Mouse (Mus musculus): ENCODE data around the gene Atp6v1e2.

Gene Atp6v1e2

GRCm38 (mm10) chr17:86965121-86965520, 17.4 kb upstream of the Atp6v1e2 start:
- DNase-seq (ENCODE audit: extremely low read depth, insufficient read length, low spot score) = no peak

GRCm38 (mm10) chr17:86964502-86964901, 16.8 kb upstream of the Atp6v1e2 start:
- peak; percentile 84 for DNase-seq (ENCODE audit: extremely low read depth, insufficient read length, low spot score)

- DNase-seq (ENCODE audit: extremely low read depth, insufficient read length, low spot score) = peak; percentile 31
Measured at GRCm38 (mm10) chr17:86964041-86964440, 16.3 kb upstream of the Atp6v1e2 start.

GRCm38 (mm10) chr17:86963586-86963902, 15.8 kb upstream of the Atp6v1e2 start:
- peak; percentile 53 for DNase-seq (ENCODE audit: extremely low read depth, insufficient read length, low spot score)

- peak; percentile 92 for DNase-seq (ENCODE audit: extremely low read depth, insufficient read length, low spot score)
Measured at GRCm38 (mm10) chr17:86962894-86963585, 15.3 kb upstream of the Atp6v1e2 start, which contains the start of gene Rhoq. Rhoq (plus strand) TSS chr17:86963082.

GRCm38 (mm10) chr17:86962297-86962893, 14.7 kb upstream of the Atp6v1e2 start:
- peak; percentile 88 for DNase-seq (ENCODE audit: extremely low read depth, insufficient read length, low spot score)

GRCm38 (mm10) chr17:86961301-86961841, 13.7 kb upstream of the Atp6v1e2 start:
- DNase-seq (ENCODE audit: extremely low read depth, insufficient read length, low spot score) = peak; percentile 60

GRCm38 (mm10) chr17:86957968-86958367, 10.3 kb upstream of the Atp6v1e2 start:
- DNase-seq (ENCODE audit: extremely low read depth, insufficient read length, low spot score) = no peak

GRCm38 (mm10) chr17:86957239-86957638, 9.5 kb upstream of the Atp6v1e2 start:
- no peak for DNase-seq (ENCODE audit: extremely low read depth, insufficient read length, low spot score)

- no peak for DNase-seq (ENCODE audit: extremely low read depth, insufficient read length, low spot score)
Measured at GRCm38 (mm10) chr17:86948801-86949200, 1.1 kb upstream of the Atp6v1e2 start.

- DNase-seq (ENCODE audit: extremely low read depth, insufficient read length, low spot score) = peak; percentile 40
Measured at GRCm38 (mm10) chr17:86946078-86946477, 1.6 kb downstream of the Atp6v1e2 start.

- no peak for DNase-seq (ENCODE audit: extremely low read depth, insufficient read length, low spot score)
Measured at GRCm38 (mm10) chr17:86943158-86943557, 4.5 kb downstream of the Atp6v1e2 start.

- no peak for DNase-seq (ENCODE audit: extremely low read depth, insufficient read length, low spot score)
Measured at GRCm38 (mm10) chr17:86942112-86942511, 5.6 kb downstream of the Atp6v1e2 start.

GRCm38 (mm10) chr17:86938683-86939082, 9.0 kb downstream of the Atp6v1e2 start:
- no peak for DNase-seq (ENCODE audit: extremely low read depth, insufficient read length, low spot score)

GRCm38 (mm10) chr17:86937497-86938155, 10.1 kb downstream of the Atp6v1e2 start:
- DNase-seq (ENCODE audit: extremely low read depth, insufficient read length, low spot score) = peak; percentile 89

GRCm38 (mm10) chr17:86937064-86937463, 10.6 kb downstream of the Atp6v1e2 start:
- no peak for DNase-seq (ENCODE audit: extremely low read depth, insufficient read length, low spot score)

GRCm38 (mm10) chr17:86932896-86933295, 14.8 kb downstream of the Atp6v1e2 start:
- no peak for DNase-seq (ENCODE audit: extremely low read depth, insufficient read length, low spot score)

GRCm38 (mm10) chr17:86929981-86930380, 17.7 kb downstream of the Atp6v1e2 start:
- DNase-seq (ENCODE audit: extremely low read depth, insufficient read length, low spot score) = no peak

- DNase-seq (ENCODE audit: extremely low read depth, insufficient read length, low spot score) = no peak
Measured at GRCm38 (mm10) chr17:86929355-86929754, 18.3 kb downstream of the Atp6v1e2 start.

- DNase-seq (ENCODE audit: extremely low read depth, insufficient read length, low spot score) = no peak
Measured at GRCm38 (mm10) chr17:86926836-86927235, 20.9 kb downstream of the Atp6v1e2 start.

- no peak for DNase-seq (ENCODE audit: extremely low read depth, insufficient read length, low spot score)
Measured at GRCm38 (mm10) chr17:86924679-86925078, 23.0 kb downstream of the Atp6v1e2 start.

GRCm38 (mm10) chr17:86919729-86920128, 28.0 kb downstream of the Atp6v1e2 start:
- DNase-seq (ENCODE audit: extremely low read depth, insufficient read length, low spot score) = no peak

All from 3134 (cell line).